Mouse (Mus musculus) adrenal gland, postnatal 36 days (tissue): ENCODE measurements around the gene Fam210b. TPM values are rescaled to one million over a fixed set of nuclear protein-coding genes. Genes with fewer than 3 reads are reported as not detected.
"Not testable (repeated sequence)": the region's sequence is repeated elsewhere in the genome, so short reads cannot be mapped to it uniquely, and the experiment has no call there.

ENCODE experiments used
- DNase-seq, 2 experiments: peaks; one replicate each; pipeline ENCODE4 v3.0.0; 2021; ENCODE audit warnings: mixed read lengths in 1 of 2
- long read RNA-seq, 2 experiments: library from polyadenylated mRNA; stranded (forward); transcript quantifications; one replicate each; pipeline ENCODE4 v2.0.0; 2021; ENCODE audit warnings: borderline sequencing depth in 2 of 2
- total RNA-seq, 2 experiments: library from RNA; stranded (reverse); gene quantifications; 2 replicates each; pipeline ENCODE4 v1.2.3; 2021

Gene Fam210b
- total RNA-seq: 10 to 100 TPM; 26.8 to 34.2 TPM
- long read RNA-seq, experiment 1, transcript Fam210b-201 (3 exons, 3,617 nt): major isoform, 28 of 36 reads
- long read RNA-seq, experiment 1, partial matches to known transcripts: 1 of 36 reads
- long read RNA-seq, experiment 1, other reads (novel, unspliced or antisense): 7 of 36 reads
- long read RNA-seq, experiment 2, transcript Fam210b-201 (3 exons, 3,617 nt): major isoform, 5 of 7 reads
- long read RNA-seq, experiment 2, partial matches to known transcripts: 0 of 7 reads
- long read RNA-seq, experiment 2, other reads (novel, unspliced or antisense): 2 of 7 reads

- DNase-seq: peak; percentile 97 to 99
Measured at GRCm38 (mm10) chr2:172345258-172345738, at the start of gene Fam210b. Fam210b (plus strand) TSS chr2:172345565.

DNA sequence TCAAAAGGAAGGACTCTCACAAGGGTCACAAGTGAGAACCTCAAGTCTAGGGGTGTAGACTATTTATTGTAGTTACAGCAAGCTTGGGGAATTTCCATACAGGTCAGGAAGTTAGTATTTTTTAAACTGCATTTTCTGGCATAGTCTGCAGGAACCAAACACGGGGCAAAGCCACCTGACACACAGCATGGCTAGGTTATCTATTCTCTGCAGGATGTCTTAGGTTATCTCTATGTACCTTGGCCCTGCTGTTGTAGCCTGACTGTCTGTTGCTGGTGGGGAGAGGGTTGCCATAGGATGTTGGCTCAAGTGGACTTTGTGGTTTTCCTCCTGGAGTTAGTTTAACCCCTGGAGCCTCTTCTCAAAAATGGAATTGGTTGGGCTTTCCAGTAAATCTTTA lies 47.3 kb upstream of the Fam210b start:
- no peak for DNase-seq

DNA sequence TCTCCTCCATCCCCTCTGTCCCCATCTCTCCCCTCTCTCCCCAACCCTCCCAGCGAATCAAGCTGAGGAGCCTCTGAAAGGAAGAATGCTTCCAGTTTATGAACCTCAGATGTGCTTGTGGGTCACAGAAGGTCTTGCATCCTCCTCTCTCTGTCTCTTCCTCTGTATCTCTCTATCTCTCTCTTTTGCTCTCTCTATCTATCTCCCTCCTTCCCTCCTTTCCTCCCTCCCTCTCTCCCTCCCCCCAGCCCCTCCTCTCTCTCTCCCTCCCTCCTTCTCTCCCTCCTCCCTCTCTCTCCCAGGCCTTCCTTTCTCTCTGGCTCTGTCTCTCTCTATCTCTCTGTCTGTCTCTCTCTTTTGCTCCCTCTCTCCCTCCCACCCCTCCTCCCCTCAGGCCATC lies 46.8 kb upstream of the Fam210b start:
- no peak for DNase-seq

- DNase-seq: no peak
Measured at GRCm38 (mm10) chr2:172299126-172299921, 46.0 kb upstream of the Fam210b start.

DNA sequence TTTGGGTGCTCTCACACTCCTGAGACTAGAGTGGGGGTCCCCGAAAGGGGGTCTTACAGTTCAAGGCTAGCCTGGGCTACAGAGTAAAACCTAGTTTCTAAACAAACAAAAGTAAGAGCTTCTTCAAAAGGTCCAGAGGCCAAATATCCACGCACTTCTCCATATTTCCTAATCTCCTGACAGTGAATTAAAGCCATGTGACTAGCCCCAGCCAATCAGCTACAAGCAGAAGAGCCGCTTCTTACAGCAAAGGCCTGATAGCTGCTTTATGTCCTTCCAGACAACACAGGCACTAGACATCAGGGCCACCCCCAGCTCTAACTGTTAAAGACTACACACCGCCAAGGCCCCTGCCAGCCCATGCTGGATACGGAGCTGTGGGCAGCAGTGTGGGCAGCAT lies 43.0 kb upstream of the Fam210b start:
- DNase-seq: no peak

- DNase-seq: no peak
Measured at GRCm38 (mm10) chr2:172304118-172304708, 41.2 kb upstream of the Fam210b start.

DNA sequence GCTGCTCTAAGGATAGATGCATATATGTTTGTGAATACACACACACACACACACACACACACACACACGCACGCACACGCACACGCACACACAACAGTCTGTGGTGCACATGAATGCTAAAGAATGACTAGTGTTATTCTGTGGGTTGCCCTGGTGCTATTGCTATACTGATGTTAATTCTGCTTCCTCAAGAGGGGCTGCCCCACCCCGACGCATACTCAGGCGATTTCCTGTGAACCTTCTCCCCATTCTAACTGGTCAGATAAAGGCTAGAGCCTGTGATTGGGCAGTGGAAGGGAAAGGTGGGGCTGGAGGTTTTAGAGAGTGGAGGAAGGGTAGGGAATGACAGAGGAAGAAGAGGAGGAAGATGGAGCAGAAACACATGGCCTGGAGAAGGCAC lies 39.8 kb upstream of the Fam210b start:
- not testable (repeated sequence) for DNase-seq

DNA sequence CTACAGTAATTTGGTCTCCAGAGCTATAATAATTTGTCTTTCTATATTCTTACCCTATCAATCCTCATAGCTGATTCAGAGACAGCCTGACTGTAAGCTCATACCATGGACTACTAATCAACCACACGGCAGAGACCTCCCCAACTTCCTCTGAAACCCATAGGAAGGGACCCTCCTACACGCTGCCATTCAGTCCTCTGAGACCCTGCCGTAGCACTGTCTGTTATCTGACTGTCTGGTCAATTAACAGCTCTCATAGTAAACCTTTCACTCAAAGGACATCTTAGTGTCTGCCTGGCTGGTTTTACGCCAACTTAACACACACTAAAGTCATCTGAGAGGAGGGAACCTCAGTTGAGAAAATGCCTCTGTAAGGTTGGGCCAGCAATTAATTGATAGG lies 38.8 kb upstream of the Fam210b start:
- no peak for DNase-seq

GRCm38 (mm10) chr2:172311731-172312130 lies 33.6 kb upstream of the Fam210b start:
- DNase-seq: peak; percentile 52 to 58

- peak; percentile 89 for DNase-seq
Measured at GRCm38 (mm10) chr2:172320878-172321277, 24.5 kb upstream of the Fam210b start.

DNA sequence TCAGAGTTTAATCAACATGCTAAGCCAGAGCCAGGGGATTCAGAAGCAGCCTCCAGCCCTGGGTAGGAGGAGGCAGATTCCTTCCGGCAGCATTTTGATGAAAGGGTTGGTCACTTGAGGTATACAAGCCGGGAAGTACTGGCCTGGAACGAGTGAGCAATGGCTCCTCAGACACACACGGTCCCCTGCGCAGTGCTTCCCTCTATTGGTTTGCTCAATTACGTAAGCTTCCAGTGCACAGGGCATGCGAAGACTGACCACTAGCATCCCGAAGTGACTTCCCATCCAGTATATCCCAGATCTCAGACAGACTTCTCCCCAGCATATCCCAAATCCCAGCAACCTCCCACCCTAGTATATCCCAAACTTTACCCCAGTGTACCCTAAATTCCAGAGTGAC lies 17.1 kb upstream of the Fam210b start:
- no peak for DNase-seq

- DNase-seq: peak; percentile 79 to 80
Measured at GRCm38 (mm10) chr2:172329179-172329578, 16.2 kb upstream of the Fam210b start.

DNA sequence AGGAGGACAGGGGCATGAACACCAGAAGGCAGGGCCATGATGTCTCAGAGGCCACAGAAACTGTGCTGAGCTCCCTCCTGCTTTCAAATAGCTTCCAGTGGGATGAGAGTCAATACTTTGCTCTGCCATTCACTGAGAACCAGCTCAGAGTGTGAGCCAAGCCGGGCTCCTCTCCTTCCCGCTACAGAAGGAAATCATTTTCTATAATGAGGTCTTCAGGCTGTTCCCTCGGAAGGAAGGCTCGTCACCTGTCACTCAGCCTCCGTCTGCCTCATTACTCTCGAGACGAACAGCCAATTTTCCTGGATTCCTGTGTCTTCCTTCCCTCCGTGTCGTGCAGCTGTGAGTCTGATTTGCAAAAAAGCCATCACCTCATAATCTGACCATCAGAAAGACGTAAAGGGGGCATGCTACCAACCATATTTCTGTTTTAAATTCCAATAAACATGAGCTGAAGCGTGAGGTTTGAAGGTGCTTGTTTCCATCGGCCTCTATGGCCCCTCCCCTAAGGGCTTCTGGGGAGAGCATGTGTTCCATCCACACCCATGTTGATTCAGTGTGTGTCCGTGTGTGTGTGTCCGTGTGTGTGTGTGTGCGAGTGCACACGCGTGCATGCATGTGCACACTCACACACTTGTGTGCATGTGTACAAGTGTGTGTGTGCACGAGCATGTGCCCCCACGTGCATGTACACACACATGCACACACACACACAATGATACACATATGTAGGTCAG lies 7.0 kb upstream of the Fam210b start:
- no peak for DNase-seq

DNA sequence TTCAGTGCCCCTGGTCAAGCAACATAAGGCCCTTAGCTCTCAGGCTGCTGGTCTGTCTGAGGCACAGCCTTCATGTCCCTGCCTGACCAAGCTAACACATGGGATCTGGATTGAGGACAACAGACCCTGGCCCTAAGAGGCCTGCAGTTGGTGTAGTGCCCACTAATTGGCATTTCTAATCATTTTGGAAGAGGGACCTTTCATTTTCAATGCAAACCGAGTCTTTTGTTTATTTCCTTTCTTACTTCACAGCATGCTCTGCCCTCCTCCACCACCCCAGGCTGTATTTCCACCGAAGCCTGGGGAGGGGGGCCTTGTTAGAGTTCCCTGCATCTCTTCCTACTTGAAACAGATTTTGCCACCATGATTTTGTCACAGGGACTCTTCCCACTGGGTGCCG lies 4.4 kb upstream of the Fam210b start:
- DNase-seq: no peak

- DNase-seq: no peak
Measured at GRCm38 (mm10) chr2:172341606-172342005, 3.8 kb upstream of the Fam210b start.

DNA sequence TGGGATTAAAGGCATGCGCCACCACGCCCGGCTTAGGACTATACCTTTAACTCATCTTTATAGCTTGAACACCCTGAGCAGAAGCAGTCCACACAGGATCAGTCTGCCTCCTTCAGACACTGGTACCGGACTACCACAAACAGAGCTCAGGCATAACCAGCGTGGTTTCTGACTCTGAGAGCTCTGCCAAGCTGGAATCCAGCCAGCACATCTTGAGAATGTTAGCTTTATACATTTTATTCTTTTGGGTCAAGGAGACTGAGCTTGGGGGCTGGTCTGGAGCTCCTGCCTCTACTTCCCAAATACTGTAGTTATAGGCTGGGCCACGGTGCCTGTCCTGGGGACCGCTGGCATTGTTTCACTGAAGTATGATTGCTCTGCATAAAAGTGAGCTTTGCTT lies 1.6 kb upstream of the Fam210b start:
- DNase-seq: peak in 1 of 2 experiments; percentile 29

GRCm38 (mm10) chr2:172344669-172345068 lies 696 bp upstream of the Fam210b start:
- DNase-seq: no peak

GRCm38 (mm10) chr2:172346034-172346929 lies 917 bp downstream of the Fam210b start:
- DNase-seq: peak; percentile 75 to 76

- DNase-seq: peak in 1 of 2 experiments; percentile 49
Measured at GRCm38 (mm10) chr2:172346933-172347611, 1.7 kb downstream of the Fam210b start.

- no peak for DNase-seq
Measured at GRCm38 (mm10) chr2:172348297-172348950, 3.1 kb downstream of the Fam210b start.
